Mouse (Mus musculus) neural tube, embryonic 10.5 days (tissue): ENCODE results near the gene Tor1aip2.

Experiments
- DNase-seq: peaks from one replicate; pipeline ENCODE4 v3.0.0-alpha.2; 2017; ENCODE audit warnings: low spot score; ENCODE audit errors: extremely low spot score

Tor1aip2 gene

GRCm38 (mm10) chr1:156041451-156042241 lies 6.4 kb downstream of the Tor1aip2 start:
- no peak for DNase-seq

GRCm38 (mm10) chr1:156042481-156042880 lies 7.3 kb downstream of the Tor1aip2 start:
- DNase-seq = no peak

DNA sequence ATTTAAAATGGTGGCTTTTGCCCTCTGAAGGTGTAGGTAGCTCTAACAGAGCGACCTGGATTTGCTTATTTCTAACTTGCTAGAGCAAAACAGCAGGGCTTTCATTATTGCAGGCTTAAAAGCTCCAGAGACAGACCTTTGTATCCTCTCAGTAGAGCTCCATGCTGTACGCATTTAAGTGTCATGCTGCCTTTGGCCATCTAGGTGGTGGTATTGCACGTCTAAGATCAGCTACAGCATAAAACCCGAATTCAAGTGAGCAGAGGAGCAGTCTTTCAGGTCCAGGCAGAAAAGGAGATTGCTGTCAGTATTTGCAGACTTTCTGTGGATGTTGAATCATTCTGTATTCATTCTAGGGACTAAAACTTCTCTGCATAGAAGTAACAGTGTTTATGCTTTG lies 7.8 kb downstream of the Tor1aip2 start:
- DNase-seq = no peak

DNA sequence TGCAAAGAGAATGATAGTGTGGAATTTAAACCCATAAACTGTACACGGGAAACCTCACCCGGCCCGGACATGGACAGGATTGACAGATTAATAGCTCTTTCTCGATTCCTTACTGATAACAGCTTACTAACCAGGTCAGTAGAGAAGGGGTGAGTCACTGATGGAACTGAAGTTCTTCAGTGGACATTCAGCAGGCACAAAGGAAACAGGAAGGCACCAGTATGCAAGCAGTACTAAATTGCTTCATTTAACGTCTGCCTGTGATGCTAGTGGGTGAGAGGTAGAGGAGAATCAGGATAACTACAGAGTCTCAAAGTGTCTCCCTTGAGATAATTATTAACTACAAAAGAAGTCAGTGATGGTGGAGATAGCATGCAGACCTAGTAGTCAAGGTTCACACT lies 9.0 kb downstream of the Tor1aip2 start:
- DNase-seq = no peak

GRCm38 (mm10) chr1:156046688-156047087 lies 11.5 kb downstream of the Tor1aip2 start:
- no peak for DNase-seq

- DNase-seq = no peak
Observed at GRCm38 (mm10) chr1:156058207-156058606, 23.0 kb downstream of the Tor1aip2 start.

GRCm38 (mm10) chr1:156062193-156062592 lies 27.0 kb downstream of the Tor1aip2 start:
- no peak for DNase-seq

GRCm38 (mm10) chr1:156066133-156066532 lies 30.9 kb downstream of the Tor1aip2 start:
- no peak for DNase-seq

DNA sequence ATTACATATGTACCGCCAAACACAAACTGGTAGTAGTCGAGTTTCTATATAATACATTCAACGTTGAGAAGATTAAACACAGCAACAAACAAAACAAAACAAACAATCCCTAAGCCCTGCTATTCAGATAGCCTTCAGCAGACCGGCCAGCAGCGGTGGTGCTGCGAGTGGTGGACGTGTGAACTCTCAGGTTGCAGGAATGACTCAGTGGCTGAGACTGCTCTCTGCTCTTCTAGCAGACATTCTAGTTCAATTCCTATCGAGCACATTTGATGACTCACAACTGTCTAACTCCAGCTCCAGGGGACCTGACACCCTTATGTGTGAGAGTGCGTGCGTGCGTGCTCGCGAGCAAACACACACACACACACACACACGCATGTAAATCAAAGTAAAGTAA lies 34.9 kb downstream of the Tor1aip2 start:
- no peak for DNase-seq

DNA sequence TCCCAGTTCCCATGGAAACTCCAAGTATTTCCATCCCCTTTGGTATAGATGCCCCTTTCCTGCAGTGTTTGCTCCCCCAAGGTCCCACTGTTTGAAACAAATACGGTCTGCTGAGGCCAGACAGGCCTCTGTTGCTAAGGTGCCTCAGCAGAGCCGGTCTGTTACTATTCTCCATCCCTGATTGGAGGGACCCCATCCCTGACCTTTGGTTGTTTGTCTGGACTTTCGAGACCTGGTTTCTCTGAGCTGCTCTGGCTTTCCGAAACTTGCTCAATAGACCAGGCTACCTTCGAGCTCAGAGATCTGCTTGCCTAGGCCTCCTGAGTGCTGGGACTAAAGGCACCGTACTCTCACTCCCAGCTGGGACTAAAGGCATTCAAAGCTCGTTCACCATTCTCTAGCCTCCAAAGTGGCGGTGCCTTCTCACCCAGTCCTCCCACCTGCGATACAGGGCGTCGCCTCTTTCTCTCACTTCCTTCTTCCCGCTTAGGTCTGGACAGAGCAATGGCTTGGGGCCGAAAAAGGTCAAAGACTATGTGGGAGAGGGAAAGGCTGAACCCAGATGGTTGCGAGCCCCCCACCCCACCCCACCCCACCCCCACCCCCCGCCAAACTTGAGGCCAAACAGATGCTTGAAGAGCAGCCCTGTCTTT lies 38.1 kb downstream of the Tor1aip2 start:
- DNase-seq = no peak

DNA sequence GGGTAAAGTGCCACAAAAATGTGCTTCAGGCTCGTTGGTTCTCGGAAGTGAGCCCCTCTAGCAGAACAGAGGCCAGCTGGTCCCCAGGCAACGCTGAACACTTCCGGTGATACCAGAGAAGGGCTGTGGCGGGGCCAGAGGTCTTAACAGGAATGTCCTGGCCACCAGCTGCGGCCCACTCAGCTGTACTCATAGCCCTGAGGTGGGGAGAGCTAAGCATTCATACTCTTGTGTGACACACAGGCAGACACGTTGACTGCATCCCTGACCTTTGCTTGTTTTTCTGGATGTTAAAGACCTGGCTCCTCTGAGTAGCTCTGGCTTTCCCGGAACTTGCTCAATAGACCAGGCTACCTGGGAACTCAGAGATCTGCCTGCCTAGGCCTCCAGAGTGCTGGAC lies 39.4 kb downstream of the Tor1aip2 start:
- peak; percentile 55 for DNase-seq

- DNase-seq = no peak
Observed at GRCm38 (mm10) chr1:156076474-156076873, 41.3 kb downstream of the Tor1aip2 start.

- DNase-seq = no peak
Observed at GRCm38 (mm10) chr1:156077655-156078054, 42.5 kb downstream of the Tor1aip2 start.

DNA sequence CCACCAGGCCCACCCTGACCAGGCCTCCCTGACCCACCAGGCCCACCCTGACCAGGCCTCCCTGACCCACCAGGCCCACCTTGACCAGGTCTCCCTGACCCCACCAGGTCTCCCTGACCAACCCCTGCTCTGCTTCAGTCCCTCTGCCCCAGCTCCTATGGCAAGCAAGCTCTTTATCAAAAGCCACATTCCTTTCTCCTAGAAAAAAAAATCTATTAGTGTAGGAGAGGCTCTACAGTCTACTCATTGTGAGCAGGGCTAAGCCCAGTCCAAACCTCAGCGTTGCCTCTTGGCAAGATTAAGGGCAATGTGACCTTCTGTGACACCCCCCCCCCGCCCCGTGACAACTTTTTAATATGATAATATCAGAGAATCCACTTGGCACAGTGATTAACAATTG lies 49.4 kb downstream of the Tor1aip2 start:
- no peak for DNase-seq

DNA sequence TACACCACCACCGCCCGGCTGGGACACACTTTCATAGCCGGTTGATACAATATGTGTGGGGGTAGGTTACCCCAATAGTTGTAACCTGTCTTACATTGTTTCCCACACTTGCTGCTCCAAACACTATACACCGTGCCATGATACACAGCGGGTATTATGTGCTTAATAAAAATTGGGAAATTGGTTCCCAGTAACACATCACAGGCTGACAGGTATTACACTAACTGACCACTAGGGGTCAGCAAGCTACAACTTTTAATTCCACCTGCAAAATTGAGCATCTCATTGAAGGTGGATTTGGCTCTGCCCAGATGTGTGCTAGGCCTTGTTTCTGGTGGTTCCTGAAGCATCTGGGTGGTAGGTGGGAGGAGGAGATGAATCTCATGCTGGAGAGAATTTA lies 50.6 kb downstream of the Tor1aip2 start:
- peak; percentile 42 for DNase-seq

GRCm38 (mm10) chr1:156087586-156087985 lies 52.4 kb downstream of the Tor1aip2 start:
- no peak for DNase-seq

DNA sequence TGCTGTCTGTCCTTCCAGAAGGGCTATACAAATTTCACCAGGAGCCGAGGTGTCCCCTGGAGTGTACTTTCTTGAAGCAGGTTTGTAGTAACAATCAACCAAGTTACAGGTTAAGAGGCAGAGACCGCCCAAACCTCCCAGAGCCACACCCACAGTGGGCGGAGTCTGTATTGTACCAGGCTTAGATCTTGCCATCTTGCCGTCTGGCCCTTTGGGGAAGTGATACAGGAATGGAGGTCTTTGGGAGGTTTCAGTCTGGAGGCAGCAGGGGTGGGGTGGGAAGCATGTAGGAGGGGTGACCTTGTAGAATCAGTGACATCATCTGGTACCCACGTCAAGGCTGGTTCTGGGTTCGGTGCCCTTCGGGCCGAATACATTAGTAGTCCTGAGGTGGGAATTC lies 54.4 kb downstream of the Tor1aip2 start:
- DNase-seq = no peak

- DNase-seq = no peak
Observed at GRCm38 (mm10) chr1:156090042-156090441, 54.8 kb downstream of the Tor1aip2 start.

DNA sequence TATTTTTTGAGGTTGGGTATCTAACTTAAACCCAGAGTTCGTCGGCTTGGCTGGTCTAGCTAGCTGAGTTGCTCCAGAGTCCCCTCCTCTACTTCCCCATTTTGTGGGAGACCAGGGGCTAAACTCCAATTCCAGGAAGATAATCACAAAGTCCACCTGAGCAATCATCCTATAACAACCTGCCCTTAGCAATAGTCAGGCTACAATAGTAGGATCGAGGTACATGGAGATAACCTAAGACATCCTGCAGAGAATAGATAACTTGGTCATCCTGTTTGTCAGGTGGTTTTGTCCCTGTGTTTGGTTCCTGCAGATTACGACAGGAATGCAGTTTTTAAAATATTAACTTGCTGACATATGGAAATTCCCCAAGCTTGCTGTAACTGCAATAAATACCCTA lies 56.6 kb downstream of the Tor1aip2 start:
- DNase-seq = no peak

- no peak for DNase-seq
Observed at GRCm38 (mm10) chr1:156103763-156104162, 68.6 kb downstream of the Tor1aip2 start.

DNA sequence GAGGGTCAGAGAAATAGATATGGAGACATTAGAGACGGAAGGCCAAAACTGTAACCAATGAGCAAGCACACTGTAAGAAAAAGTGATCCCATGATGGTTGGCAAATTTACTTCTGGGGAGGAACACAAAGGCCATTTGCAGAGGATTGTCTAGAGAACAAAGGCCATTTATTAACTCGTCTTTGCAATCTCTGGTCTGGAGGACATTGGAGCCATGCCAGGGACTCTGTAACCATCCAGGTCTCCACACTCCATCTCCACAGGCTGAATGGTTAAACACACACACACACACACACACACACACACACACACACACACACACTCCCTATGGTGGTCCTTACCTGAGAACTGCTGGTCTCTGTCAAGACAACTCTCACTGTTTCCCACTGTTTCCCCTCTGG lies 70.2 kb downstream of the Tor1aip2 start:
- DNase-seq = no peak

GRCm38 (mm10) chr1:156107424-156107823 lies 72.2 kb downstream of the Tor1aip2 start:
- no peak for DNase-seq

DNA sequence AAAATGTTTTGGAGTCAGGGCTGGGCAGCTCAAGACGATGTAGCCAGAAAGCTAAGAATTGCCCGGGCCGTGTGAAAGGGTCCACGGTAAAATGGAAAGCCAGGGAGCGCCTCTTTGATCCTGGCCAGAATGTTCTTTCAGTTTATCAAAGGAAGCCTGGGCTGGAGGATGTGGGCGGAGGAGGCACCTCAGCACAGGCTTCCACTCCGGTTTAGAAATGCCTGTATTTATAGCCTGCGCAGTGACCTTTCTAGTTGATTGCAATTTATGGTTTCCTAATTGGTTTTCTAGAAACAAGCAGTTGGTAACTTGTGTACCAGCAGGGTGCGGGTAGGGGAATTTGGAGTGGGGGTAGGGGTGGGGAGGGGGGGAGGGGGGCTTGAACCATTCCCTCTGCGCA lies 73.2 kb downstream of the Tor1aip2 start:
- DNase-seq = no peak
